Mouse (Mus musculus) hindbrain, postnatal 0 days (tissue): ENCODE data around the gene Ermard. TPM values are rescaled to one million over a fixed set of nuclear protein-coding genes. Genes with fewer than 3 reads are reported as not detected.

Experiments
- ATAC-seq: fragments of 200-750 bp; cut with Nextera tagmentation; 2 replicates; pipeline ENCODE4 v1.8.0; 2017; ENCODE audit warnings: mild to moderate bottlenecking, moderate TSS enrichment, moderate library complexity
- DNase-seq: peaks from one replicate; pipeline ENCODE4 v3.0.0-alpha.2; 2015; ENCODE audit warnings: low spot score
- H3K27ac ChIP-seq: fragments of 300-500 bp; sonication (generic); 2 replicates; pipeline ENCODE4 v1.5.1; 2014; ENCODE audit warnings: mild to moderate bottlenecking
- H3K27me3 ChIP-seq: fragments of 300-500 bp; sonication (generic); 2 replicates; pipeline ENCODE4 v1.6.1; 2014; ENCODE audit warnings: low read length, mixed read lengths; ENCODE audit not compliant: insufficient read depth
- H3K36me3 ChIP-seq: fragments of 300-500 bp; sonication (generic); 2 replicates; pipeline ENCODE4 v1.6.1; 2014; ENCODE audit warnings: low read length, mixed read lengths; ENCODE audit not compliant: insufficient read depth
- H3K4me1 ChIP-seq: fragments of 300-500 bp; sonication (generic); 2 replicates; pipeline ENCODE4 v1.6.1; 2014; ENCODE audit warnings: antibody characterized with exemption, low read length, mixed read lengths; ENCODE audit not compliant: insufficient read depth
- H3K4me2 ChIP-seq: fragments of 300-500 bp; sonication (generic); 2 replicates; pipeline ENCODE4 v1.6.1; 2014; ENCODE audit warnings: low read depth, mild to moderate bottlenecking, low read length, moderate library complexity, mixed read lengths
- H3K4me3 ChIP-seq: fragments of 300-500 bp; sonication (generic); 2 replicates; pipeline ENCODE4 v1.5.1; 2014; ENCODE audit warnings: low read length
- H3K9ac ChIP-seq: fragments of 300-500 bp; sonication (generic); replicated peaks from 2 replicates; pipeline ENCODE4 v1.6.1; 2014; ENCODE audit warnings: mild to moderate bottlenecking, low read length, moderate library complexity, mixed read lengths
- H3K9me3 ChIP-seq: fragments of 300-500 bp; sonication (generic); 2 replicates; pipeline ENCODE4 v1.6.1; 2016; ENCODE audit warnings: low read length, mixed read lengths
- CTCF ChIP-seq: IDR thresholded peaks from 2 replicates; pipeline ENCODE4 v1.5.1; 2016; ENCODE audit warnings: antibody characterized with exemption, control low read depth, low read depth
- WGBS: fragments of 180-500 bp; shearing (Covaris S2); extraction: QIAGEN DNeasy Blood & Tissue Kit; methylation state at CpG from one replicate; pipeline ENCODE4 v1.1.7; 2014; 5-methylcytosine and 5-hydroxymethylcytosine counted together
- polyA plus RNA-seq: library from polyadenylated mRNA; unstranded; fragments of >200 nt; fragmentation: Nextera tagmentation; extraction: Ambion mirVana; gene quantifications from 2 replicates; pipeline ENCODE4 v1.2.1, GENCODE M21; 2015
- total RNA-seq: library from RNA; depleted of rRNA; stranded (reverse); fragments of >200 nt; gene quantifications from 2 replicates; pipeline ENCODE4 v1.2.3, GENCODE M21; 2014

Ermard gene
- total and polyA plus RNA-seq, 2 experiments from 2014 or later = 37.8 to 54.0 TPM

DNA sequence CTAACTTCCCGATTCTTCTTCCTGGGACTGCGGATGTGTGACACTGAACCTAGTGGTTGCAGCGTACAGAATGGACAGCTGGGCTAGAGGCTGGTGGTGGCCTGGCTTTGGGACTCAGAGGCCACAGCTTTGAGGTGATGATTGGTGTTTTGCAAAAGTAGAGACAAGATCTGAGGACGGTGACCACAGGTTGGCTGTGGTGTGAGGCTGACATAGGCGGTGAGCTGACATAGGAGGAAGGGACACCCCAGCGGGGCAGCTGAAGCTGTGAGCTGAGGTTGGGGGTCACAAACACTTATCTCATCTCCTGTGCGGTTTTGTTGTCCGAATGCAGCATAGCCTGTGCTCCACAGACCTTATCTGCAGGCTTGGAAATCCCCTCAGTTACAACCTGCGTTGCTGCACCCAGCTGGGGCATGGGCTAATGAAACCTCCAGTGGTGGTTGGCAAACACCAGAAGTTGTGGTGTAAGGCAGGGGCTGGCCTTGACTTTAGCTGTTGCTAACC is 66.2 kb downstream of the Ermard start:
- Histone ChIP-seq H3K9ac (no peak overlapping the region), H3K27me3 (0 out of 2 replicates have a peak, but pooled peaks cover 3% of the 10 kb centered on the region), H3K4me3 (no peak overlapping the region), H3K4me1 (peaks cover 10% of the 10 kb centered on the region), H3K9me3 (no peaks in the 10 kb centered on the region), H3K4me2 (no peak overlapping the region), H3K27ac (no peak overlapping the region), H3K36me3 (no peaks in the 10 kb centered on the region)
- WGBS = 91% methylated on average over 9 of the region's 9 CpGs
- TF ChIP-seq CTCF = no peak
- DNase-seq (no peak), ATAC-seq (no peak)

- ATAC-seq = peak; percentile 82
- no peak for TF ChIP-seq CTCF
- H3K27me3 ChIP-seq = no peaks in the 10 kb centered on the region
- H3K9ac ChIP-seq = peak overlapping the region; percentile 30
- H3K36me3 ChIP-seq = no peaks in the 10 kb centered on the region
- H3K27ac ChIP-seq = no peak overlapping the region
- H3K4me1 ChIP-seq = peaks cover 10% of the 10 kb centered on the region
- no peaks in the 10 kb centered on the region for H3K9me3 ChIP-seq
- peak overlapping the region; percentile 45 for H3K4me2 ChIP-seq
- DNase-seq = peak; percentile 52
- WGBS = 16% methylated on average over 20 of the region's 20 CpGs
- H3K4me3 ChIP-seq = peak overlapping the region; percentile 12
Observed at GRCm38 (mm10) chr17:15108473-15109441, 67.7 kb downstream of the Ermard start.

DNA sequence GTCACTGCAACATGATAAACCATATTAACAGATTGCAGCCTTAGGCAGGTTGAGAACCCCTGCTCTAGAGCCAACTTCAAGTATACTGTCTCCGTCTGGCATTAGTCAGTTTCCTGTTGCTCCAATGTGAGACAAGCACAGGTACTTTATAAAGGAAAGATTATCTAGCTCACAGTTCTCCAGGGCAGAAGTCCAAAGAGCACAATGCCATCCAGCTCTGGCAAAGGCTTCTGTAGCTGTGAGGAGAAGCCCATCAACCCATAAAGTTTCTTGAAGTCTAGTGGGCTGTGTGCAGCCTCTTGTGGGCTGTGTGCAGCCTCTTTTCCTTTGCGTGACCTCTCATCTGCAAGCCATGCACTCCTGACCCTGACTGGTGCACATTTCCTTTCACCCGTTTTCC is 74.5 kb downstream of the Ermard start:
- no peak overlapping the region for H3K4me2 ChIP-seq
- H3K27me3 ChIP-seq = no peaks in the 10 kb centered on the region
- H3K4me1 ChIP-seq = no peaks in the 10 kb centered on the region
- ATAC-seq = no peak
- no peak overlapping the region for H3K9ac ChIP-seq
- 78% methylated on average over 3 of the region's 3 CpGs for WGBS
- no peaks in the 10 kb centered on the region for H3K36me3 ChIP-seq
- H3K4me3 ChIP-seq = no peak overlapping the region
- no peaks in the 10 kb centered on the region for H3K9me3 ChIP-seq
- no peak for TF ChIP-seq CTCF
- no peak for DNase-seq
- no peak overlapping the region for H3K27ac ChIP-seq

DNA sequence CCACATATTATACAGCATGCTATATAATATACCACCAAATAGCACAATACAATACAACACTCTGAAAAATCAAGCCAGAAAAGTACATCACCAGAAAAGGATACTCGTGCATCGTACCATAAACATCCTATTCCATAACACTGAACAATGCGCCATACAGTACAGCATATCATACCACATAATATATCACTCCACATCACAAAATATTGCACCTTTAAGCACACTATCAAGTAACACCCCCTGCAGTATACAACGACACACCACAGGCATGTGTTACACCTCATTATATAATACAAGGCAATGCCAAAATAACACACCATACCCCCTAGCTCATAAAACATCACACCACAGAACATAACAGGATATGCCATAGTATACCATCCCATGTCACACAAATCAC is 79.1 kb downstream of the Ermard start:
- H3K27me3 ChIP-seq = no peaks in the 10 kb centered on the region
- H3K9me3 ChIP-seq = no peaks in the 10 kb centered on the region
- no peak overlapping the region for H3K27ac ChIP-seq
- H3K36me3 ChIP-seq = no peaks in the 10 kb centered on the region
- no peak for TF ChIP-seq CTCF
- WGBS = 96% methylated on average over 4 of the region's 4 CpGs
- no peak for ATAC-seq
- H3K9ac ChIP-seq = no peak overlapping the region
- no peak overlapping the region for H3K4me3 ChIP-seq
- H3K4me2 ChIP-seq = no peak overlapping the region
- no peaks in the 10 kb centered on the region for H3K4me1 ChIP-seq
- DNase-seq = no peak

GRCm38 (mm10) chr17:15120569-15120968 is 79.6 kb downstream of the Ermard start:
- no peaks in the 10 kb centered on the region for H3K9me3 ChIP-seq
- no peak overlapping the region for H3K4me2 ChIP-seq
- H3K9ac ChIP-seq = no peak overlapping the region
- WGBS = 76% methylated on average over 6 of the region's 6 CpGs
- ATAC-seq (no peak), DNase-seq (no peak)
- H3K4me3 ChIP-seq = no peak overlapping the region
- TF ChIP-seq CTCF = no peak
- no peak overlapping the region for H3K27ac ChIP-seq
- no peaks in the 10 kb centered on the region for H3K27me3 ChIP-seq
- no peaks in the 10 kb centered on the region for H3K36me3 ChIP-seq
- no peaks in the 10 kb centered on the region for H3K4me1 ChIP-seq

DNA sequence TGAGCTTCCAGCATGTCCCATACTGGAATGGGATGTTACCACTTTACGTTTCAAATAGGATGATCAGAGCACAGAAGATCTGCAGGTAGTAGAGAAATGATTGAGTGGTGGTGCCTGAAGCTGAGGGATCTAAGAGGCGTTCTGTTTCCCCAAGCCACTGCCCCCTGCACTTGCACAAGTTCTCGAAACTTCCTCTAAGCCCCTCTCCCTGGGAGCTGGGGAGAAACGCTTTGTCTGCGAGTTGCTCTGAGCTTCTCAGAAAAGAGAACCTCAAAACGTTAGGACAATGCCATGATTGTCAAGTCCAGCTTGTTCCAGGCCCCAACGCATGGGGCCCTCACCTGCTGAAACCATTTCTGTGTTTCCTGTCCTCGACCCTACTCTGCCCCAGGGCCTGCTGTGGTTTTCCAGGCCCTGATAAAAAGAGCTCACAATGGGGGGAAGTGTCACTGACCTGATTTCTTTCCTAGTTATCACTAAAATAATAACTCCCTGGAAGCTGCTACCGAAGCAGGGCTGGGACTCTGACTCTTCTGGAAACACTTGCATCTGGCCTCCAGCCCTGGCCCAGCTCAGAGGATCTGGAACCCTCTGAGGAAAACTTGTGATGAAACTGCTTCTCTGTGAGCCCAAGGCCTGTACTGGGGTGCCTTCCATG is 88.8 kb downstream of the Ermard start:
- DNase-seq = no peak
- no peak for TF ChIP-seq CTCF
- Histone ChIP-seq H3K4me2 (no peak overlapping the region), H3K9ac (no peak overlapping the region), H3K9me3 (no peaks in the 10 kb centered on the region), H3K36me3 (no peaks in the 10 kb centered on the region), H3K4me1 (no peaks in the 10 kb centered on the region), H3K27ac (no peak overlapping the region), H3K4me3 (no peak overlapping the region), H3K27me3 (no peaks in the 10 kb centered on the region)
- 74% methylated on average over 9 of the region's 9 CpGs for WGBS
- ATAC-seq = no peak
